Mouse (Mus musculus) thymus, postnatal 25 days (tissue): Measurements from ENCODE around the gene Erc2.

Source experiments
- DNase-seq: peaks from one replicate; pipeline ENCODE4 v3.0.0; 2022

The Erc2 gene

DNA sequence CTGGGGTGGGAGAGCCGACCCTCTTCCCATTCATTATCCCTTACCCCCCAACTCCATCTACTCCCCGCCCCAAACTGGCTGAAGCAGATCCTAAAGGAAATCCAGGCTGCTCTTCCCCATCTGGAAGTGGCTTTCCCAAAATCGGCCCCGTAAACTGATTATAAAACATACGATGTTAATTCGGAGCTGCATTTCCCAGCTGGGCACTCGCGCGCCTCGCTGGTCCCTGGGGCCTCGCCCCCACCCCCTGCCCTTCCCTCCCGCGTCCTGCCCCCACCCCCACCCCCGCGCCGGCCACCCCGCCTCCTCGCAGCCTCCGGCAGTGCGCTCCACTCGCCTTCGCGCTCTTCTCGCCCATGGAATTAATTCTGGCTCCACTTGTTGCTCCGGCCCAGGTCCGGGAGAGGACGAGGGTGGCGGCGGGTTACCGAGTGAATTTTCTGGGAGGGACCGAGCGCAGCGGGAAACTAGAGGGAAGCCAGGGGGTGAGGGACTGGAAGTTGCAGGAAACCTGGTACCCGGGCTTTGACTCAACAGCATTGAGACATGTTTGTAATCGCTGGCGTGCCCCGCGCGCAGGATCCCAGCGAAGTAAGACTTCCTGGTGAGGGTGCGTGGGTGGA lies 888.9 kb downstream of the Erc2 start:
- no peak for DNase-seq

DNA sequence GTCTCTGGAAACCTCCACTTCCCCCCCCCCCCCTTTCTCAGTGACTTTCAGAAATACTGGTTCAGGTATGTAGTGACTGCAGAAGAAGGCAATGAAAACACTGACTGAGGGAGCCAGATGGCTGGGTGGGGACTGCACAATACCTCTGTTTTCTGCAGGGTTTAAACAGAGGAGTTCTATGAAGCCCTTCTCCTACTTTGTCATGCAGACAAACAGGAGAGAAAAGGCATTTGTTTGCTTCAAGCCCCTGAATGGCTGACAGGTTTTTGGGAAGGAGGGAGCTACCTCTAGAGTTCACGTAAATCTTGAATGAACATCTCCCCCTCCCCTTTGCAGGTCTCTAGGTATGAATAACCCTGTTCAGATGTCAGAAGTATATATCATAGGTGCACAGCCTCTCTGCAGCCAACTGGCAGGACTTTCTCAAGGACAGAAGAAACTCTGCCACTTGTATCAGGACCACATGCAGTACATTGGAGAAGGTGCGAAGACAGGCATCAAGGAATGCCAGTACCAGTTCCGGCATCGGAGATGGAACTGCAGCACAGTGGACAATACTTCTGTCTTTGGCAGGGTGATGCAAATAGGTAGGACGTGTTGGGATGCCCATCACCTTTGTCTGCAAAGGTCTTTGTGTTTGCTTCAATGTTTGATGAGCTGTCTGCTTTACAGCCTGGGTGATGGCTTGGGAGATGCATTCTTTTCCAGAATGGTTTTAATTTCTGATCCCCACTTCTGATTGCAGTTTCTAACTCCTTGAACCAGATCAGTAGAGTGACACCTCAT lies 890.8 kb downstream of the Erc2 start:
- DNase-seq: no peak

DNA sequence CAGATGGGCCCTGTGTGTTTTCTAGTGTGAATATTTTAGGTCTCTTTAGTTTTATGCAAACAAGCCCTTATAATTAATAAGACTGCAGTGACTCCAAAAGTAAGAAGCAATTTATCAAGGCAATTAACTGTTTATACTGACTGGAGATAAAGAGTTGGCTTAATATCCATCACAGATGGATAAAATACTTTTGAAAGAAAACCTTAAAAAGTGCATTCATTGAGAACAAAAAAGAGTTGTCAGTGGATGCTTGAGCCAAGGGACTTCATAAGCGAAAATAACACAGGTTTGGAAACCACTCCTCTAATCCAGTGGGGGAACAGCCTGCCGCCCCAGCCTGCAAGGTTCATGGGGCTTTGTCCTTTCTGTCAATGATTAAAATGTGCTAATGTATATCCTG lies 891.9 kb downstream of the Erc2 start:
- no peak for DNase-seq

DNA sequence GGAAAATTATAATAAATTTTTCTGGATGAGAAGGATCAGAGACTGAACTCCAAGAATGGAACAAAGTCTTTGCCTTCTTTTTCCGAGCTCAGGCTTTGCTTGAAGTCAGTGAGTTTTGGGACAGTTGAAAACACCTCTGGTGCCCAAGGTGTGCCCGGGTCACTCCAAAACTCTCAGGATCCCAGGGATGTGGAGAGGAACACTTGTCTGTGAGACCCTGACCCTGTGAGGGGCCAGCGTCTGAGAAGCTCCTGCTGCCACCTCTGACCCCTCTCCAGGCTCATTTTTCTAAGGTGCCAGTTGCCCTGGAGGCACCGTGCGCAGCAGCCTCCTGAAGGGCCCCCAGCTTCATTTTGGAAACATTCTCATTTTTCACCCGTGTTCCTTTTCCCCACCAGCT lies 893.1 kb downstream of the Erc2 start:
- DNase-seq: no peak

DNA sequence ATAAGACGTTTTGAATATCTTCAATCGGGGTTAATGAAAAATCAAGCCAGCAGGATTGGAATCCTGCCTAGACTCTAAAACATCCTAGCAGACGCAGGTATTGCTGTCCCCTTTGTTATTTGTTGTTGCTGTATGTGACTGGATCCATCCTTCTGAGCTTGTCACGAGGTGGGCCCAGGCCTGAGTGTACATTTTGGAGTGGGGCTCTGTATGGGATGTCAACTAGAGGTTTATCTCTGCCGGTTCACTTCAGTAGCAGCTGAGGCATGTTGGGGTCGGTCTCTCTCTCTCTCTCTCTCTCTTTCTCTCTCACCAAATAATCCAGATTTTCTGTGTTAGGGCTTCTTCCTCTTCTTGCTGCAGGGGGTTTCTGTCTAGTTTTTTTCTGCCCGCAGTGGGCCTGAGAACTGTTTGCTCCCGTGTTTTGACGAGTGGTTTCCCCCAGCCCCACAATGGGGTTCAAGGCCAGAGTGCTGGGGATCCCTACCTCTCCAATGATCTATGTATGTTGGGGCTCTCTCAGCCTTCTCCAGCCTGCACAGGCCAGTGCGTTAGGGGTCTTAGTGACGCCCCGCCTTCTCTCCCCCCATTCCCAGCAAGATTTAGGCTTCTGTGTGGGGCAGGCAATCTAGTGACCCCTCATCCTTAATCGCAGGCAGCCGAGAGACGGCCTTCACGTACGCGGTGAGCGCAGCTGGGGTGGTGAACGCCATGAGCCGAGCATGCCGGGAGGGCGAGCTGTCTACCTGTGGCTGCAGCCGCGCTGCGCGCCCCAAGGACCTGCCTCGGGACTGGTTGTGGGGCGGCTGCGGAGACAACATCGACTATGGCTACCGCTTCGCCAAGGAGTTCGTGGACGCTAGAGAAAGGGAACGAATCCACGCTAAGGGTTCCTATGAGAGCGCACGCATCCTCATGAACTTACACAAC lies 895.7 kb downstream of the Erc2 start:
- no peak for DNase-seq

DNA sequence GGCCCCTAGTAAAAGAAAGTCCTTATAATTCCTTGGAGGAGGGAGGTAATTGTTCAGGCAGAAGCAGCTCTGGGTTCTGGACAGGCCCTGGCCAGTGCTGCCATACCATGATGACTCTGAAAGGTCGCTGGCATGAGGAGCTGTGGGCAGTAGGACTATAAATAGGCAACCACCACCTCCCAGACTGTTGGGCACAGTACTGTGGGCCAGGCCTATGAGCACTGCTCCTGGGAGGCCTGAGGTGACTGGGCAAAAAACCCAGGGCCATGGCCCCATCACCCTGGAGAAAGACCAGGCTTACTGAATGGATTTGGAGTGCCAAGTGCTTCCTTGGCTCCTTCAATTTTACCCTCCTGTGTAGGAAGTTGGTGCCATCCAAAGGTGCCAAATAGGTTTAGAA lies 898.9 kb downstream of the Erc2 start:
- DNase-seq: no peak

DNA sequence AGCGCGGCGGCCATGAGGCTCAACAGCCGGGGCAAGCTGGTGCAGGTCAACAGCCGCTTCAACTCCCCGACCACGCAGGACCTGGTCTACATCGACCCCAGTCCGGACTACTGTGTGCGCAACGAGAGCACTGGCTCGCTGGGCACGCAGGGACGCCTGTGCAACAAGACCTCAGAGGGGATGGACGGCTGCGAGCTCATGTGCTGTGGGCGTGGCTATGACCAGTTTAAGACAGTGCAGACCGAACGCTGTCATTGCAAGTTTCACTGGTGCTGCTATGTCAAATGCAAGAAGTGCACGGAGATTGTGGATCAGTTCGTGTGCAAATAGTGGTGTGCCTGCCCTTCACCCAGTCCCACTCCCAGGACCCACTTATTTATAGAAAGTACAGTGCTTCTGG lies 900.4 kb downstream of the Erc2 start:
- no peak for DNase-seq

DNA sequence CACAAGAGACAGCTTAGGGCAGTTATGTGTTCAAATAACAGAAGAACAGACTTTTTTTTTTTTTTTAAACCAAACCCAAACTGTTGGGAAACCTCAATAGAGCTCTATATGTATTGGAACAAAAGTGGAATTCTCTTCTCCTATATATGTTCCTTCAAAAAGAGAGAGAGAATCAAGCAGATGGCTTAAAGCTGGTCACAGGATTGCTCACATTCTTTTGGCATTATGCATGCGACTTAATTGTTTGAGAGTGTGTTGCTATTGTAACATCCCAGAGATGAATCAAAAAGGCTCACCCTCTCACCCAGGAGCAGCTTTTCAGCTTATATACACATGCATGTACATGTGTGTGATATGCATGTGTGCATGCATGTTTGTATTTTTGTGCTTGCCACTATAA lies 903.3 kb downstream of the Erc2 start:
- DNase-seq: no peak
